Mouse (Mus musculus): ENCODE measurements at regions not wholly inside any gene's neighbourhood (a gene's known extent, or its start where the extent isn't known, plus 50 kb on each side); places are given as distances from the start of the nearest gene placed in this dataset.

DNA sequence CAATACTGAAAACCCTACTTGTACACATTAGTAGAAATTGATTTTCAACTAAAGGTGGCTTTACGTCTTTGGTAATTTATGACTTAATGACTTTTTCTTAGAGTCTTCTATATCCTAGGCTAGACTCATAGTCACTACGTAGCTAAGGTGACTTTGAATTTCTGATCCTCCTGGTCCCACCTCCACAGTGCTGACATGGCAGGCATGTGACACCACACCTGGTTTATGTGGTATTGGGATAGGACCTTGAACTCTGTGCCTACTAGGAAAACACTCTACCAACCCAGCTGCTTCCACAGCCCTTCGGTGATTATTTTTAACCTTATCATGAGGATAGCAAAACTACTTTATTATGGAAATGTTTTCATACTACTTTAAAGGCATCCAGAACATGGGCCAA is 51.5 kb upstream of the D7Ertd443e start:
- ATAC-seq (ENCODE audit: extremely low read depth, insufficient number of reproducible peaks, low FRiP score, low TSS enrichment): no peak
- Histone ChIP-seq H3K27ac (replicated peaks) (no peak overlapping the region), H3K27me3 (replicated peaks) (no peaks in the 10 kb centered on the region), H3K4me1 (peaks cover 3% of the 10 kb centered on the region; the same call in 1 of the 2 replicates), H3K9ac (no peak overlapping the region), H3K9me3 (0 out of 2 replicates have a peak, but pooled peaks cover 5% of the 10 kb centered on the region), H3K4me3 (no peak overlapping the region), H3K4me2 (no peak overlapping the region), H3K36me3 (no peaks in the 10 kb centered on the region)
- 86% methylated on average over 3 of the region's 3 CpGs for WGBS

DNA sequence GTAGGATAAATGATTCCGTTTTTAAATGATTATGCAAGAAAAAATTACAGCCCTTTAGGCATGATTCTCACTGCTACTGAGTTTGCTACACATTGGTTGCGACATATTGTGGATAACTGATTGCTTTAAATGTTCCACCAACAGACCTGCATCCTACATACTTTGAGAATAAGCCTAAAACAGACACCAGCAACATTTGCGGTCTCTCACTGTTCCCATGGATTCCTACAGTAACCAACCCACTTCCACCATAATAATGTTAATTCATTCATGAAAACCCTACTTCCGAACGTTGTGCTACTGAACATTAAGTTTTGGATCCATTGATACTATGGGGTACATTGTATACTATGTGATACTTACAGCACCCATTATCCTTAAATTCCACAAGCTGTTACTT is 53.8 kb upstream of the D7Ertd443e start:
- no peak for ATAC-seq (ENCODE audit: extremely low read depth, insufficient number of reproducible peaks, low FRiP score, low TSS enrichment)
- Histone ChIP-seq H3K4me1 (no peaks in the 10 kb centered on the region), H3K4me3 (no peak overlapping the region), H3K9me3 (0 out of 2 replicates have a peak, but pooled peaks cover 5% of the 10 kb centered on the region), H3K4me2 (no peak overlapping the region), H3K27me3 (replicated peaks) (no peaks in the 10 kb centered on the region), H3K9ac (no peak overlapping the region), H3K27ac (replicated peaks) (no peak overlapping the region), H3K36me3 (no peaks in the 10 kb centered on the region)
- 86% methylated on average over 5 of the region's 5 CpGs for WGBS

DNA sequence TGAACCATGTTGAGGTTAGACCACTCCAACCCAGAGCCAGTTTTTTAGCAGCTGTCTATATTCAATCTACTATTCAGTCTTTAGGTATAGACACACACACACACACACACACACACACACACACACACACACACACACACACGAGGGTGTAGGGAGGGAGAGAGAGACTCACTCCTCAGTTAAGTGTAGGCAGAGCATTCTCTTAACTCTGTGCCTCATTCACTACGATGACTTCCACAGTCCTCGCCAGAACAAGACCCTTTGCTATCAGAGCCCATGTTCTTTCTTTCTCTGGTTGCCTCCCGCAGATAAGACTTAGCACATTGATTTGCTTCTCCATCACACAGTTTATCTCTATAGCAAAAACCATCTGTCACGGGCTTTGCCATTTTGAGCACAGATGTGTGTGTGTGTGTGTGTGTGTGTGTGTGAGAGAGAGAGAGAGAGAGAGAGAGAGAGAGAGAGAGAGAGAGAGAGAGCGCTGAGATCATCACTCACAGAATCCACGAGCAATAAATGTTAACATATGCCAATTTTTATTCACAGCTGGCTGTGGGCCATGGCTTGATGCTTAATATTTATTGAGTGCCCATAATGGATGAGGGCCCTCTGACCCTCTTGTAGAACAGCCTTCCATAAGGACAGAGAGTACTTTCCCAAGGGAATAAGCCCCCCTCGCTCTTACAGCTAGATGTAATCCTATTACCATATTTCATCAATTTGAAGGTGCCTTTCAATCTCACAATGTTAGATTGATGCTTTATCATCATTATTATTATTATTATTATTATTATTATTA is 59.7 kb upstream of the D7Ertd443e start:
- H3K4me2 ChIP-seq: no peak overlapping the region
- H3K27me3 ChIP-seq (replicated peaks): no peaks in the 10 kb centered on the region
- H3K4me3 ChIP-seq: no peak overlapping the region
- H3K27ac ChIP-seq (replicated peaks): no peak overlapping the region
- H3K36me3 ChIP-seq: no peaks in the 10 kb centered on the region
- no peaks in the 10 kb centered on the region for H3K9me3 ChIP-seq
- 56% methylated on average over 8 of the region's 8 CpGs for WGBS
- no peak overlapping the region for H3K9ac ChIP-seq
- ATAC-seq (ENCODE audit: extremely low read depth, insufficient number of reproducible peaks, low FRiP score, low TSS enrichment): no peak
- no peaks in the 10 kb centered on the region for H3K4me1 ChIP-seq

DNA sequence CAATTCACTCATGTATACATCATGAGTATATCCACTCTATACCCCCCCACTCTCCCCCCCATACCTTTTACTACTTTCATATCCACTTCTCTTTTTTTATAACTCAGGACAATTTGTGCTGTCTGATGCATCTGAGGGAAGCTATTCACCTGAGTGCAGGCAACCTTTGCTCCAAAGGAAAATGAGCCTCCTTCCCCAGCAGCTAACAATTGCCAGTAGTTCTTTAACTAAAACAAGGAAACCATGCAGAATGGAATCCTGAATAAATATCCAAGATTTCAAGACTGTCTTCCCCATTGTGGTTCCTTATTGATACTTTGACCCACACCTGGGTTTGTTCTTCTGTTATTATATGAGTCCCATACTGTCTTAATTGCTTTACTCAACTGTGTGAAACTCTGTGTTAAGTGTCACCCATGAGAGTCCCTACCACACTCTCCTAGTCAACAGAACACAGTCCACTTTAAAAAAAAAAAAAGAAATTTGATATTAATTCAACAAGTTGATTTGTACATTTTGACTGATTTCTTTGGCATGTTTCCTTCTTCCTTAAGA is 62.3 kb upstream of the D7Ertd443e start:
- H3K27ac ChIP-seq (replicated peaks): no peak overlapping the region
- no peak for ATAC-seq (ENCODE audit: extremely low read depth, insufficient number of reproducible peaks, low FRiP score, low TSS enrichment)
- no peak overlapping the region for H3K4me3 ChIP-seq
- H3K27me3 ChIP-seq (replicated peaks): no peaks in the 10 kb centered on the region
- H3K4me1 ChIP-seq: no peaks in the 10 kb centered on the region
- H3K9me3 ChIP-seq: no peaks in the 10 kb centered on the region
- no peak overlapping the region for H3K9ac ChIP-seq
- no peak overlapping the region for H3K4me2 ChIP-seq
- no peaks in the 10 kb centered on the region for H3K36me3 ChIP-seq

DNA sequence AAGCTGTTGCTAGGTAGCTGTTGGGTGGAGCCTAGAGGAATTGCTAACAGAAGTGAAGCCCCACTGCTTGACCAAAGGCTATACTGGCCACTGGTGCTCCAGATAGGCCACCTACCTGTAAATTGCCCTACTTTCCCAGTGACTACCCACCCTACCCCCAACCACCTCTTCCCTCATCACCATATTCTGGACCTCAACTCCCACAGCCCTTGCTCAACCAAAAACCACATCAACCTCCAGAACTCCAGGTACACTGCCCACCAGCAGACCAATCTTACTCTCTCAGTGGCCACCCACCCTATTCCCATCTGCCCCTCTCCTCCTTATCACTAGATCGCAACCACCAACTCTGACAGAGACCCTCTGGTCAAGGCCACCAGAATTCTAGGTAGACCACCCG is 63.4 kb upstream of the D7Ertd443e start:
- Histone ChIP-seq H3K4me2 (no peak overlapping the region), H3K36me3 (no peaks in the 10 kb centered on the region), H3K4me1 (no peaks in the 10 kb centered on the region), H3K9ac (no peak overlapping the region), H3K27ac (replicated peaks) (no peak overlapping the region), H3K4me3 (no peak overlapping the region), H3K9me3 (no peaks in the 10 kb centered on the region), H3K27me3 (replicated peaks) (no peaks in the 10 kb centered on the region)
- ATAC-seq (ENCODE audit: extremely low read depth, insufficient number of reproducible peaks, low FRiP score, low TSS enrichment): no peak
- 71% methylated on average over 2 of the region's 2 CpGs for WGBS

DNA sequence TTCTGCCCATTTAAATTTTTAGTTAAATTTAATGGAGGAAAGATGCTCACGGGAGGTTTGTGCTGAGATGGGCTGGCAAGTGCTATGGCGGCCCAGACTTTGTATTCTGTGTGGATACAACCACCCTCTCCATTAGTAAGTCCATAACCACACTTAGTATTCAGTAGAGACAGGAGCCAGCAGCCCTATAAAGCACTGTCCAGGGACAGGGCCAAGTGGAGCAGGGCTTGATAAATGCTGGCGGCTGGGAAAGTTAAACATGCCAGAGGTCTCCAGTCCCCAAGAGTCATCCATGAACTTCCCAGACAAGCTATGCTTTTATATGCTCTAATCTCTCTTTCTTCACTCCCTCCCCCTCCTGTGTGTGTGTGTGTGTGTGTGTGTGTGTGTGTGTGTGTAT is 77.2 kb upstream of the D7Ertd443e start:
- Histone ChIP-seq H3K9ac (no peak overlapping the region), H3K4me3 (no peak overlapping the region), H3K27me3 (replicated peaks) (no peaks in the 10 kb centered on the region), H3K4me2 (no peak overlapping the region), H3K4me1 (no peaks in the 10 kb centered on the region), H3K9me3 (no peaks in the 10 kb centered on the region), H3K36me3 (no peaks in the 10 kb centered on the region), H3K27ac (replicated peaks) (no peak overlapping the region)
- ATAC-seq (ENCODE audit: extremely low read depth, insufficient number of reproducible peaks, low FRiP score, low TSS enrichment): no peak
- WGBS: 63% methylated on average over 3 of the region's 3 CpGs

DNA sequence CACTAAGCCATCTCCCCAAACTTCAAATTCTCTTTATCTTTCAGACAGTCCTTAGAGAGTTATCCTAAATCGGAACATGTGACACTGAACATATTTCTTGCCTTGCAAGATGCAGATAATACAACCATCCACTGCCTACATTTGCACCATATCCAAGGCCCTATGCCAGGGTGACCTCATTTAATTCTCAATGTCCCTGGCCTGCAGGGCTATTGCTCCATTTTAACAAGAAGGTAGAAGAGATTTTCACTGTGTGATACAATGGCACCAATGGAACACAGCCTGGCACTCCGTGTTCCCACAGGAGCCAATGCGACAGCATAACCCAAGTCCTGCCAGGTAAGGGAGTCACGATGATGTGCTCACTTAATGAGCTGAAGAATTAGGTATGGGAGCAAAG is 77.9 kb upstream of the D7Ertd443e start:
- no peaks in the 10 kb centered on the region for H3K4me1 ChIP-seq
- no peaks in the 10 kb centered on the region for H3K9me3 ChIP-seq
- no peak overlapping the region for H3K27ac ChIP-seq (replicated peaks)
- H3K4me2 ChIP-seq: no peak overlapping the region
- H3K4me3 ChIP-seq: no peak overlapping the region
- no peaks in the 10 kb centered on the region for H3K36me3 ChIP-seq
- no peak overlapping the region for H3K9ac ChIP-seq
- H3K27me3 ChIP-seq (replicated peaks): no peaks in the 10 kb centered on the region
- ATAC-seq (ENCODE audit: extremely low read depth, insufficient number of reproducible peaks, low FRiP score, low TSS enrichment): no peak
- WGBS: 89% methylated on average over 4 of the region's 4 CpGs

DNA sequence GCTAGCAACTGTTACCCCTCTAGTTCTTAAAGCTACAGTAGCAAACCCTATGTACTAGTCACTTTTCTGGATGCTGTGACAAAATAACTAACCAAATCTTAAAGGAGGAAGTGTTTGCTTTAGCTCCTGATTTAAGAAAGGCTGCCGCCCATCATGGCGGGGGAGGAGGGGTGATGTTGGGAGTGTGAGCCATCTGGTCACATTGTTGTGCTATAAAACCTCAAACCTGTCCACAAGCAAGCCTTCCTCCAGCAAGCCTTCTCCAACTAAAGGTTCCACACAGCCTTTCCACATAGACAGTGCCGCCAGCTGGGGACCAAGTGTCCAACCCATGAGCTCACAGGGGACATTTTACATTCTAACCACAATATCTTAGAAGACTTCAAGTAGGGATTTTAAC is 81.8 kb upstream of the D7Ertd443e start:
- no peak for ATAC-seq (ENCODE audit: extremely low read depth, insufficient number of reproducible peaks, low FRiP score, low TSS enrichment)

DNA sequence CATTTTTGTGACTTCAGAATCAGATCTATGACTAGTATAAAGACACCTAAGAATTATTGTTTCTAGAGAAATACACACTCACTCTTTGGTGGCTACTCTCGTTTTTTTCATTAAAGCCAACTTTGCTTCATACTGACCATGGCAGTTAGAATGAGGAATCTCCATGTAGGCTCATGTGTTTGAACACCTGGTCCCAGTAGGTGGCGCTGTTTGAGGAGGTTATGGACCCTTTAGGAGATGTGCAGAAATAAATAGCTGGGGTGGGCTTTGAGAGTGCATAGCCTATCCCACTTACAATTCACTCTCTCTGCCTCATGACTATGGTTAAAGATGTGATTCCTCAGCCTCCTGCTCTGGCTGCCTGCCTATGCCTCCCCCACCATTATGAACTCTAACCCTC is 85.8 kb upstream of the D7Ertd443e start:
- H3K4me2 ChIP-seq: no peak overlapping the region
- ATAC-seq (ENCODE audit: extremely low read depth, insufficient number of reproducible peaks, low FRiP score, low TSS enrichment): no peak
- WGBS: 14% methylated on average over 2 of the region's 2 CpGs

More for the DNA sequence above, 81.8 kb upstream of the D7Ertd443e start:
- Histone ChIP-seq H3K9ac (no peak overlapping the region), H3K4me3 (no peak overlapping the region), H3K27ac (replicated peaks) (no peak overlapping the region), H3K4me2 (no peak overlapping the region), H3K4me1 (no peaks in the 10 kb centered on the region), H3K36me3 (no peaks in the 10 kb centered on the region), H3K9me3 (no peaks in the 10 kb centered on the region), H3K27me3 (replicated peaks) (no peaks in the 10 kb centered on the region)
- 74% methylated on average over 3 of the region's 3 CpGs for WGBS

DNA sequence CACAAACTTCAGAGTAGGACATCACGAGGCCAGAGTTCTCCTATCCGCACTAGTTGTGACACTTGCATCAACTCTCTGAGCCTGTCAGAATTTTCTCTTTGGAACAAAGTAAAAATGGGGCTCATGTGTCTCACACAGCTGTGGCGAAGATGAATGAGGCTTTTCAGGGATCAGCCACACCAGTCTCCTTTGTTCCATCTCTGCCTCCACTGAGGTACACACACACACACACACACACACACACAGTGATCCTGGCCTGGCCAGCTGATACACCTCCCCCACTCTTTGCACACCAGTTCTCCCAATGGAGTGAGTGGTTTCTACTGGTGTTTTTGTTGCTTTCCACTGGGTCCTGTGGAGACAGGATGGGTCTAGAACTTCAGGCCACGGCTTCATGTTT is 105.9 kb upstream of the D7Ertd443e start:
- Histone ChIP-seq H3K27me3 (replicated peaks) (no peaks in the 10 kb centered on the region), H3K27ac (replicated peaks) (no peak overlapping the region), H3K9me3 (no peaks in the 10 kb centered on the region), H3K4me2 (no peak overlapping the region), H3K4me3 (no peak overlapping the region), H3K9ac (no peak overlapping the region), H3K4me1 (no peaks in the 10 kb centered on the region), H3K36me3 (no peaks in the 10 kb centered on the region)
- ATAC-seq (ENCODE audit: extremely low read depth, insufficient number of reproducible peaks, low FRiP score, low TSS enrichment): no peak
- WGBS: 72% methylated on average over 4 of the region's 4 CpGs

More for the DNA sequence above, 85.8 kb upstream of the D7Ertd443e start:
- Histone ChIP-seq H3K9ac (no peak overlapping the region), H3K4me3 (no peak overlapping the region), H3K9me3 (no peaks in the 10 kb centered on the region), H3K36me3 (no peaks in the 10 kb centered on the region), H3K4me1 (no peaks in the 10 kb centered on the region), H3K27ac (replicated peaks) (no peak overlapping the region), H3K27me3 (replicated peaks) (no peaks in the 10 kb centered on the region)

DNA sequence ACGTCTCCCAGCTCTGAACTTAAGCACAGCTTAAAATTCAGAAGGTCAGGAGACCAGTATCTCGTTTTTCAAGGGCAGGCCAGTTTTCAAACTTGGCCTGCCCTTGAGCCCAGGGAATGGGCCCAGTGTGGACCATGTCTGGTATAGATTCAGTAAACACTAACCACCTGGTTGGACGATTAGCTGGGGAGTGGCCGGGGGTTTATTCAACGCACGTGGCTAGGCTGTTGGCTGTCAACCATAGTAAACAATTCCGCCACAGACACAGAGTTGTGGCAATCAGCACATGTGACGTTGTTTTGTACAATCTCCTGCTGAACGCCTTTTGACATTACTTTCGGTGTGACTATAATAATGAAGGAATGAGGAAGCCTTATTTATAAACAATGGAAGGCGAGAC is 111.8 kb upstream of the D7Ertd443e start:
- no peak overlapping the region for H3K27ac ChIP-seq (replicated peaks)
- H3K36me3 ChIP-seq: no peaks in the 10 kb centered on the region
- H3K9me3 ChIP-seq: no peaks in the 10 kb centered on the region
- no peak overlapping the region for H3K4me3 ChIP-seq
- peaks cover 28% of the 10 kb centered on the region for H3K4me1 ChIP-seq
- H3K4me2 ChIP-seq: no peak overlapping the region
- H3K27me3 ChIP-seq (replicated peaks): no peaks in the 10 kb centered on the region
- WGBS: 62% methylated on average over 11 of the region's 11 CpGs
- ATAC-seq (ENCODE audit: extremely low read depth, insufficient number of reproducible peaks, low FRiP score, low TSS enrichment): no peak
- H3K9ac ChIP-seq: no peak overlapping the region

DNA sequence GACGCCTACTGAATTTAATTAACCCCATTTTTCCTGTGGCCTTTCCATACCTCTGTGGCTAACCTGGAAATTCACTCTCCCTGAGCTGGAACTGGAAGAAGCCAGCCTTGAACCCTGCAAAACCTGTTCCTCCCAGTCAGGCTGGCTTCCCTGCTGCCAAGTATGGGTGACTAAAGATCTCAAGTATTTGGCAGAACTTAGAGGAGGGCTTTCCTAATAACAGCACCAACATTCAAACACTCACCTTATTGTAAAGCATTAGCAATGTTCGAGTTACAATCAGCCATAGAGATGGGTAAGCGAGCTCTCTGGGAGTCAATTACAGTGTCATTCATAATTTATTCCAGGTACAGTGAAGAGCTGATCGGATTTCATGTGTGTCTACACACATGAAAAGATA is 112.4 kb upstream of the D7Ertd443e start:
- no peaks in the 10 kb centered on the region for H3K36me3 ChIP-seq
- no peak overlapping the region for H3K4me2 ChIP-seq
- ATAC-seq (ENCODE audit: extremely low read depth, insufficient number of reproducible peaks, low FRiP score, low TSS enrichment): no peak
- no peak overlapping the region for H3K27ac ChIP-seq (replicated peaks)
- H3K4me3 ChIP-seq: no peak overlapping the region
- WGBS: 71% methylated on average over 4 of the region's 4 CpGs
- no peak overlapping the region for H3K9ac ChIP-seq
- peaks cover 28% of the 10 kb centered on the region for H3K4me1 ChIP-seq
- H3K27me3 ChIP-seq (replicated peaks): no peaks in the 10 kb centered on the region
- no peaks in the 10 kb centered on the region for H3K9me3 ChIP-seq
